Mouse (Mus musculus) thymus, adult 2 months (tissue): ENCODE measurements around the gene 9130409I23Rik.

Source experiments
- CTCF ChIP-seq: fragments of 200-500 bp; IDR thresholded peaks from 2 replicates; pipeline ENCODE4 v1.5.1; 2012; ENCODE audit warnings: mild to moderate bottlenecking, control low read depth, low read length, moderate library complexity, borderline replicate concordance; ENCODE audit not compliant: control insufficient read depth, poor library complexity, insufficient read depth; ENCODE audit errors: extremely low read depth
- POLR2A ChIP-seq: fragments of 200-500 bp; IDR thresholded peaks from 2 replicates; pipeline ENCODE4 v1.6.1; 2012; ENCODE audit warnings: mild to moderate bottlenecking, low read length, control low read depth, moderate library complexity; ENCODE audit not compliant: control insufficient read depth, poor library complexity, insufficient read depth; ENCODE audit errors: extremely low read depth

GRCm38 (mm10) chr1:181068344-181068743 lies 17.3 kb downstream of the 9130409I23Rik start:
- TF ChIP-seq CTCF (no peak), POLR2A (no peak)
